Mouse (Mus musculus) spleen, postnatal 4 days (tissue): ENCODE data around the gene Tnfrsf9.

Source experiments
- DNase-seq, 2 experiments: peaks; one replicate each; pipeline ENCODE4 v3.0.0; 2022; ENCODE audit warnings: low spot score in 2 of 2

The Tnfrsf9 gene

GRCm38 (mm10) chr4:150979455-150979854, 65.1 kb downstream of the Tnfrsf9 start:
- no peak for DNase-seq

- DNase-seq, result no peak
Measured at GRCm38 (mm10) chr4:150980153-150980552, 65.8 kb downstream of the Tnfrsf9 start.

GRCm38 (mm10) chr4:150990148-150990547, 75.8 kb downstream of the Tnfrsf9 start:
- DNase-seq, result no peak
